Mouse (Mus musculus) left cerebral cortex, postnatal 25 days (tissue): ENCODE measurements around the gene Pomt1. TPM values are rescaled to one million over a fixed set of nuclear protein-coding genes. Genes with fewer than 3 reads are reported as not detected.
"Not testable (repeated sequence)": the region's sequence is repeated elsewhere in the genome, so short reads cannot be mapped to it uniquely, and the experiment has no call there.

Experiments
- DNase-seq, 2 experiments: peaks; one replicate each; pipeline ENCODE4 v3.0.0; 2022; ENCODE audit warnings: low spot score in 2 of 2, mixed read lengths in 1 of 2
- intact Hi-C: fragments of 180-260 bp; cut with DNase I; formaldehyde crosslinking; loops from one replicate; pipeline ENCODE4 v1.15.1; 2025
- total RNA-seq, 2 experiments: library from RNA; stranded (reverse); gene quantifications; 2 replicates each; pipeline ENCODE4 v1.2.3; 2021

Gene Pomt1
- total RNA-seq, 2 experiments from 2014 or later = 21.4 to 24.4 TPM

DNA sequence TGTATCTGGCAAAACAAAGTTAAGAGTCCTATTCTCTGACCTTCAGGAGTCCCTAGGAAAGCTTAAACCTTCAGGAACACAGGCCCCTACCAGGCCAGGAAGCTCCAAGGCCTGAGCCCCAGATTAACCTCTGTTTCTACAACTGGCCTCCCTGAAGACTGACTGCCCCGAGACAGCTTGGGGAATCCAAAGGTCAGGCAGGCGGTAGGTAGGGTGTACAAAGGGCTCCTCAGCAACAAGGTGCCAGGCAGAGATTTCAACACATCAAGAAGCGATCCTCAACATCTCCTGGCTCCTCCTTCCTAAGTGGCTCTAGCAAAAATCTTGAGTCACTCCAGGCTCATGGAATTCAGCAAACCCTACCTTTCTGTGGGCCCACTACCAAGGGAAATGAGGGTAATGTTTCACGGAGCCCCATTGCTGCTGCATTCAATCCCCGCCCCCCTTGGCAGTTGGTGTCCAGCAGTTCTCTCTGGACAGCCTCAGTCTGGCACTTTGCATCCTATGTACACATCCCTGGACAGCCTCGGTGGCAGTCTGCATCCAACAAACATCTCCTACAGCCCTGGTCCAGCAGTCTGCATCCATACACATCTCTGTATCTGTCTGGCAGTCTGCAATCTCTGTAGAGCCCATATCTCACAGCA, 22.6 kb downstream of the Pomt1 start:
- no peak for DNase-seq
- intact Hi-C loops = no loop called here

DNA sequence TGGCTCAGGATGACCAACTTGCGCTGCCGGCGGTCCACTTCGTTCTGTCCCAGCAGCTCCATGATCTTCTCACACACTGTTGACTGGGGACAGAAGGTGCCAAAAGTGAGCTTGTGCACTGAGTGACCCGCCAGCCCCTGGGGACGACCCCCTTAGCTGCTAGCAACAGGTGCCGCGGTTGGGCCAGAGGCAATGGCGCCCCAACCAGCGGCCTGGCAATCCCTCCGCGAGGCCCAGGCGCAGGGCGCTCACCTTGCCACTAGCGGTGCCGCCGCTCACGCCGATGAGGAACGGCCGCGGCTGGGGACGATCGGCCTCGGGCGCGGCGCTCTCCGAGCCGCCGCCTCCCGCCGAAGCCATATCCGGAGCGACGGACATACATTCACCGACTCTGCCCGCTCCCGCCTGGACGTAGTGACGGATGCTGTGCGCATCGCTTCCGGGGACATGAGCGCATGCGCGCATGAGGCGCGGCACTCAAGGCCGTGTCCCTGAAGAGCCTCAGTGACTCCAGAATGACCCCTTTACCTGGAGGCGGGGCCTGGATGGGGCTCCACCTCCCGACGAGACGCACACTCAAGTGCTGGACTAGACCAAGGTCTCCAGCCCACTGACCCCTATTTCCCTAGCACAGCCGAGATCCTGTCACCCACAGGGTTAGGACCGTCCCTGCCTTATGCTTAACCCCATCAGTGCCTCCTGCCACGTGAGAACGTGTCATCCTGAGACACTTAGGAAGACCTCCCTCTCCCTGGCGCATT, 23.4 kb downstream of the Pomt1 start, which contains the start of gene Uck1:
Gene Uck1 (minus strand): TSS at position 503 of the 761 bp plus-strand sequence.
- intact Hi-C loops = loop anchor here (1.0 kb wide), 1 partner anchor 28 kb away; the partner anchor contains the start of gene Swi5
- DNase-seq = peak; percentile 91 to 95

DNA sequence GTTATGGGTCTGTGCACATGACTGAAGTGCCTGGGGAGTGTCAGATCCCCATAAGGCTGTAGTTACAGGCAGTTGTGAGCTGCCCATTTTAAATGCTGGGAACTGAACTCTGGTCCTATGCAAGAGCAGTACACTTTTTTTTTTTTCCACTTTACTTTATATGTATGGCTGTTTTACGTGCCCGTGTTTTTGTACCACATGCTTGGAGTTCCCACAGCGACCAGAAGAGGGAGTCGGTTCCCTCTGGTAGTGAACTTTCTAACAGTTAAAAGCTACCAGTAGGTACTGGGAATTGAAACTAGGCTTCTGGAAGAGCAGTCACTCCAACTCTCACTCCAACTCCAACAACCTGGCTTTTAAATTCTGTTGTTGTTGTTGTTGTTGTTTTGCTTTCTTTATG, 24.2 kb downstream of the Pomt1 start:
- DNase-seq = peak in 1 of 2 experiments; percentile 28
- intact Hi-C loops = loop anchor here (1.0 kb wide), 1 partner anchor 28 kb away; the partner anchor contains the start of gene Swi5

DNA sequence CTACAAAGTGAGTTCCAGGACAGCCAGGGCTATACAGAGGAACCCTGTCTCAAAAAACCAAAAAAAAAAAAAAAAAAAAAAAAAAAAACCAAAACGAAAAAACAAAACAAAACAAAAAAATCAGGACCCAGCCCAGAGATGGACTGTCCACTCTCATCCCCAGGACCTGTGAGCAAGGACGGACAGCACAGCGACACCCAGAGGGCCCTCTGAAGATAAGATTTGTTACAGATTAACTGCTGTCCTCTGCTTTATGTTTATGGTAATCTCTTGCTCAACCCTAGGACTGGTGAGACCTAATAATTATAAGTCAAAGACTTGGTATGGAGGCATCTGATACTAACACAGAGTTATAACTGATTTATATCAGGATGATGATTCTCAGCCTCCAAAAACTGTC, 39.4 kb downstream of the Pomt1 start:
- no peak for DNase-seq

DNA sequence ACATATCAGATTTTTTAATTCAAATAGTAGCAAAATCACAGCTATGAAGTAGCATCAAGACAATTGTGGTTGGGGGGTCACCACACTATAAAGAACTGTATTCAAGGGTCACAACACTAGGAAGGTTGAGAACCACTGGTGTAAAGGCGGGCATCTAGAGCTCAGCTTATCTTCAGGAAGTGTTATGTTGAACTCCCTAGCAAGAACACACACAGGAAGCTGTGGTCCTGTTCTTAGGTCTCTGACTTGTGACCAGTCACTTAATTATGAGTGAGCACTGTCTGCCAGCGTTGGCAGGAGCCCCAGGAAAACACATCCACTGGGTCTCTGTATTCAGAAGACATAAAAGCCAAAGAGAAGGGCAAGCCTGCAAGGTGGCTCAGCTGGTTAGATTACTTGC, 45.9 kb downstream of the Pomt1 start:
- intact Hi-C loops = no loop called here
- DNase-seq = no peak

More for the DNA sequence above, 39.4 kb downstream of the Pomt1 start:
- intact Hi-C loops = no loop called here

DNA sequence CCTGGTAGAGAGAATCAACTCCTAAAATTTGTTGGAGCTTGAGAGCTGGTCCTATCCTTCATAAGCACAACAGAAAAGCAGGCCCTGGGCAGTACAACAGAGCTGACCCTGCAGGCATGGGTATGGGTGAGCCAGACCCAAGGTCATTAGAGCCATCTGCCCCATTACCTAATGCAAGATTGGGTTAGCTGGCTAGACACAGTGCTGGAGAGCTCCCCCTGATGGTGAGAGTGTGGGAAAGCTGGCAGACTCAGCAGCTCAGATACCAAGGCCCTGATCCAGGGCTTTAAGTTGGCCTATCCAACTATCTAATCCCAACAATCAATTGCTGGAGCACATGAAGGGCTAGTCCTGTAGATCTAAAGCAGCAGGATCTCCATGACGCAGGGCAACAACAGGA, 46.3 kb downstream of the Pomt1 start:
- peak; percentile 26 to 47 for DNase-seq
- intact Hi-C loops = no loop called here

DNA sequence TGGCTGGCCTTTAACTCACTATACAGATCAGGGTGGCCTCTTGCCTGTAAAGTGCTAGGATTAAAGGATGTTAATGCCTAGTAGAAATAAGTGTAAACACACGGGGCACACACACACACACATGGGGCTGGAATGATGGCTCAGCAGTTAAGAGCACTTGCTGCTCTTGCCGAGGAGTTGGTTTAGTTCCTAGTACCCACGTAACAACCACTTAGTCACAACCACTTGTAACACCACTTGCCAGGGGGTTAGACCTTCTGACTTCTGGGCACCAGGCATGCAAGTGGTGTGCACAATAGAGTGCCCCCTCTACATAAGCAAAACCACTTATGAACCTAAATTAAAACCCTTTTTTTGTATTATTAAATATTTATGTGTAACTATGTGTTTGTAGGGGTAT, 47.6 kb downstream of the Pomt1 start:
- intact Hi-C loops = no loop called here

DNA sequence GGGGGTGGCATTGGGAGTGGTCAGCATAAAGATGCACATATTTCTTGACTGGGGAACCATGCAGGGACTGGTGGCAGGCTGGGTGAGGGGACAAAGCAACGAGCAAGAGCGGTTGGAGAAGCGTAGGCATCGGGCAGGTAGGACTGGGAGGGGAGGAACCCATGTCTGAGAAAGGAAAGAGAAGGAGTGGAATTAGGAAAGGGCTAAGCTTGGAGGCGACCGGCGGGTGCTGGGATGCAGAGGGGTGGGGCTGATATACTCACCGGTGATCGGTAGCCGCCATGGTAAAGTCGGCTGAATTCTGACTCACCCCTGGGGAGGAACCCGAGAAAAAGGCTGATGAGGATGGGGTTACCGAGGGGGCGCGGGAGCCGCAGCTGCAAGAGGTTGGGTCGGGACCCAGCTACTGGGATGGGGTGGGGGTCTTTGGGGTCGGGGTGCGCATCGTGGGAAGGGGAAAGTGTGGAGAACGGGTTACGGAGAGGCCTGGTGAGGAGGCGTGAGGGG, 51.0 kb downstream of the Pomt1 start, which contains the start of gene Golga2:
Gene Golga2 (plus strand): TSS at position 51 of the 507 bp plus-strand sequence.
- DNase-seq = no peak
- intact Hi-C loops = loop anchor here (5.0 kb wide), 1 partner anchor 150 kb away; no protein-coding TSS in a partner anchor

More for the DNA sequence above, 47.6 kb downstream of the Pomt1 start:
- no peak for DNase-seq

DNA sequence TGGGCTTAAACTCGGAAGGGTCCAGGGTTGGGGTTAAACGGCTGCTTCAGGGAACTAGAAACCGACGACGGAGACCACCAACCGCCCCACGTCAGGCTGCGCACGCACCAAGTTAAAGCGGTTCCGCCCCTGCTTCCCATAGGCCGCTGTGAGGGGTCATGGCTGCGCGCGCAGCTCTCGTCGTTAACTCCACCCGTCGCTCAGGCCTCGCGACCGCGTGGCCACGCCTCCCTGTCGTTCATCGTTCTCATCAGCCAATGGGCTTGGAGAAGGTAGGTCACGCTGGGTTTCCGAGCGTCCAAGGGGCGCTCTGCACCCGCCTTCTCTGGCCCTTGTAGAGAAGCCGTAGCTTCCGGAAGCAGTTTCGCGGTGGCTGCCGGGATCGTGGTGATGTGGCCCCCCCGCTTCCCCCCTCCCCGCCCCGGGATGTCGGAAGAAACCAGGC, 51.6 kb downstream of the Pomt1 start, which contains the start of gene Swi5:
Gene Swi5 (minus strand): TSS at position 153 of the 445 bp plus-strand sequence.
- intact Hi-C loops = loop anchor here (1.0 to 5.0 kb wide), 2 partner anchors 28 to 151 kb away; partner anchors contain the start of gene Uck1
- DNase-seq = peak; percentile 97 to 99

DNA sequence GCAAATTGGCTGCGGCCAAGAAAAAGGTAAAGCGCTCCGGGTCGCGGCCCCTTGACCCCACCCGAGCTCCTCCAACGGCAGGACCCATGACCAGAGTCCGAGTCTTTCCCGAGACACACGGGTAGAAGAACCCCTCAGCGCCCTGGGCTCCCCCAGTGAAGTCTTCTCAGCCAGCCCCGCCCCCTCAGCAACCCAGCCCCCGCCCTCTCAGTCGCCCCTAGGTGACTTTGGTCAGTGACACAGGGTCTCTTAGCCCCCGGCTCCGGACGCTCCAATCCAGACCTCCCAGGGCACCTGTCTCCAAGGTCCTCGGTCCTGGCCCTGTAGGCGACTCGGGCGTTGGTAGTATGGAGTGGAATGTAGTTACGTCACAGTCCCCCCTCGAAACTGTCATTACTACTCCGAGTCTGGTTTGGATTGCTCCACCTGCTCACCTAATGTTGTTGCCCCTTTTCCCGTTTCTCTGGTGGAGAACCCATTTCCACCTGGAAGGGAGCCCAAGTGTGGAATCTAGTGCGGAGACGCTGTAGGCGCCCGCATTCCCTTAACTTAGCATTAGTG, 52.1 kb downstream of the Pomt1 start:
- intact Hi-C loops = loop anchor here (1.0 to 5.0 kb wide), 2 partner anchors 28 to 151 kb away; partner anchors contain the start of gene Uck1
- no peak for DNase-seq

DNA sequence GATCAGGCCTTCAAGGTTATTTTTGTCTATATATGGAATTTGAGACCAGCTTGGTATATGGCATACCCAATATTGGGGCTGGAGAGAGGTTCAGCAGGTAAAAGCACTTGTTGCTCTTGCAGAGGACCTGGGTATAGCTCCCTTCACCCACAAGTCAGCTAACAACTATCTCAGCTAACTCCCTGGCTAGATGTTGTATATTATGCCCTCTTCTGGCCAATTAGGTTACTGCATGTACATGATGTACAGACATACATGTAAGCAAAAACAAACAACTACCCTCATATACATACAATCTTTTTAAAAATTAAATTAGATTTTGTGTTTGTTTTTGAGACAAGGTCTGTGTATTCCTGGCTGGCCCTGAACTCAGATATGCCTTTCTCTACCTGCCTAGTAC, 53.2 kb downstream of the Pomt1 start:
- intact Hi-C loops = loop anchor here (5.0 kb wide), 1 partner anchor 152 kb away; no protein-coding TSS in a partner anchor

DNA sequence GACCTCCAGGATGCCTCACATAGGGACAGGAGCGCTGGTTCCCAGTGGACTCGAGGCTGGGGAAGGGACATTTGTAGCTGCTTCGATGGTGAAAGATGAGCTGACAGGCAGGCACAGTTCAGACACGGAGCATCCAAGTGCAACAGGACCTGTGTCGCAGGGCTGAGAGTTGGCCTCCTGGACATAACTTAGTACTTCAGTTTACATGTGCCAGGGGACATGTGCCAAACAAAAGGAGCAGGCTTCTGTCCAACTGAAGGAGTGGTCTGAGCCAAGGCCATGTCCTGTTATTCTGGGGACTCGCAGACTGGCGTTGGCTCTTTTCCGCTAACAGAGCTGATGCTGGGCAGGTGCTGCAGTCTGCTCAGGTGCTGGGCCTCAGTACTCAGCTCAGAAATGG, 58.0 kb downstream of the Pomt1 start:
- intact Hi-C loops = no loop called here
- DNase-seq = no peak

More for the DNA sequence above, 53.2 kb downstream of the Pomt1 start:
- peak in 1 of 2 experiments; percentile 37 for DNase-seq

DNA sequence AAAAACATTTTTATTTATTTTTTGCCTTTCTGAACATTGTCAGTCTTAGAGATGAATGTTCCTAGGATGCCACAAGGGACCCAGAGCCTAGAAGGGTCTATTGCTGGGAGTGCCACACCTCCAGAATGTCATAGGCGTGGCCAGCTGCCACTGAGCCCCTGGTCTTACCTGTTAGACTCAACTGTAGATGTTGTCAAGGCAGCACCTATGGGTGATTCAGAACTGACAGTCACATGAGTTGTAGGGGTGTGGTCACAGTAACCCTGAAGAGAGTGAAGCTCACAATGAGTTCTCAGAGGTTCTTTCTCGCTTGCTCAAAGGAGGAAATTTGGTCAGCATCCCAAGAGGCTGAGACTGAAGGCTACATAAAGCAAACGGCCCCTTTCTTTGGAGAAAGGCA, 58.9 kb downstream of the Pomt1 start:
- intact Hi-C loops = no loop called here
- DNase-seq = no peak

DNA sequence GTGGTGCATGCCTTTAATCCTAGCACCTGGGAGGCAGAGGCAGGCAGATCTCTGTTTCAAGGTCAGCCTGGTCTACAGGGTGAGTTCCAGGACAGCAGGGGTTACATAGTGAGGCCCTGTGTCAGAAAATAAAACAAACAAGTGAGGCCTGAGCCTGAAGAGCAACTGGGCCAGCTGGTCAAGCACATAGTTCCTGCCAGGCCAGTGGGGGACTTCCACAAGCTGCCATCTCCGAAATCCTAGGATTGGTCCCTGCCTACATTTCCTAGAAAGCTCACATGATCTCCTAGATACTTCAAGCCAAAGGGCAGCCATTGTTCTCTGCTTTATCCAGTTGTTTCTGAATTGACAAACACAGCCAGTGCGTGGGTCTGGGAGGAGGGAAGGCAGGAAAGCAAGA, 59.5 kb downstream of the Pomt1 start:
- DNase-seq = not testable (repeated sequence)

DNA sequence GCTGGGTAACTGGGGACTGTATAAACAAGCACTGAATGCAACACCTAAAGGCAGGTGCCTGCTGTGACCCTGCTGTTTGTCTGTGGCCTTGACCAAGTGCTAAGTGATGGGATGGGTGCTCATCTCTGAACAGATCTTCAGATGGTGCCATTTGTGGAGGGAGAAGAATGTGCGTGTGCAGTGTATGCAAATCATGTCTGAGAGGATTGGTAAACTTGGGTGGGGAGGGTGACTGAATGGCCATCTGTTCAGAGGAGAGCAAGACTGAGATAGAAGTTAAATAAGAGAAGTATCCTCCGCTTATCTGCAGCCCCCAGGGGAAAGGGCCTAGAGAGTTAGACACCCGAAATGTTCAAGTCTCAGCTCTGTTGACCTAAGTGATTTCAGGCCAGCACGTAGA, 63.1 kb downstream of the Pomt1 start:
- DNase-seq = peak in 1 of 2 experiments; percentile 54
- intact Hi-C loops = no loop called here

More for the DNA sequence above, 59.5 kb downstream of the Pomt1 start:
- intact Hi-C loops = not testable (repeated sequence)

DNA sequence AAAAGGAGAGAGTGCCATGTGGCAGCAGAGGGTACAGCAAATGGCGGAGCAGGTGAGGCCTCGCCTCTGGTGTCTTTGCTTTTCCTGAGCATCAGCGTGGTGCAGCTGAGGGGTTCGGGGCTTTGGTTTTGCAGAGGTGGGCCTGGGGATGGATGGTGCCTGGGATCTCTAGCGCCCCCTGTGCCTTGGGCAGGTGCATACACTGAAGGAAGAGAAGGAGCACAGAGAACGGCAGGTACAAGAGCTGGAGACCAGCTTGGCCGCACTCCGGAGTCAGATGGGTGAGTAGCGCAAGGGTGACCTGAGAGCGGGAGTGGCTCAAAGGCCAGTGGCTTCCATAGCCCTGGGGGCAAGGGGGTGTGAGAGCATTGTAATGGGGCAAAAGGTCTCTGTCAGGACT, 66.6 kb downstream of the Pomt1 start:
- no peak for DNase-seq
- intact Hi-C loops = no loop called here

DNA sequence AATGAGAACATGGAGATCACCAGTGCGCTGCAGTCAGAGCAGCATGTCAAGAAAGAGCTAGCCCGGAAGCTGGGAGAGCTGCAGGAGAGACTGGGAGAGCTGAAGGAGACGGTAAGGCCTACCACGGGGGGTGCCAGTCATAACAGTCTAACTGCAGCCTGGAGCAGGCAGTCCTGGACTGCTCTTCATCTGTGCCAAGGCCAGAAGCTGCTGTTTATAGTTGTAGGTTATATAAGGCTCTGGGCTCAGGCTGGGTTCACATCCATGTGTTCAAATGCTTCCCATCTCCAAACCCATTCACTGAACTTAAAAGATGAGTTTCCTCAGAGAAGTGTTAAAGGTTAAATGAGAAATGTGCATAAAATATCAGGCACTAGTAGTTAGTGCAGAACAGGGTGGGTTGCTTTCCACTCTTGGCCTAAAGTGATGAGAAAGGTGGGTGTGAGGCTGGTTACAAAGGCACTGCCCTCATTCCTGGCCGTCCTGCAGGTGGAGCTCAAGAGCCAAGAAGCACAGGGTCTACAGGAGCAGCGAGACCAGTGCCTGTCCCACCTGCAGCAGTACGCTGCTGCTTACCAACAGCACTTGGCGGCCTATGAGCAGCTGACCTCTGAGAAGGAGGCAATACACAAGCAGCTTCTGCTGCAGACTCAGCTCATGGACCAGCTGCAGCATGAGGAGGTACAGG, 67.9 kb downstream of the Pomt1 start:
- DNase-seq = peak in 1 of 2 experiments; percentile 77
- intact Hi-C loops = no loop called here
